Mouse (Mus musculus) MEL-GATA-1-ER (cell line): ENCODE data around the gene Naip1.
"Not testable (repeated sequence)": the region's sequence is repeated elsewhere in the genome, so short reads cannot be mapped to it uniquely, and the experiment has no call there.

Source experiments
- DNase-seq: peaks from one replicate; pipeline ENCODE4 v3.0.0-alpha.2; 2012; ENCODE audit warnings: low read depth; ENCODE audit errors: extremely low read depth

The Naip1 gene

DNA sequence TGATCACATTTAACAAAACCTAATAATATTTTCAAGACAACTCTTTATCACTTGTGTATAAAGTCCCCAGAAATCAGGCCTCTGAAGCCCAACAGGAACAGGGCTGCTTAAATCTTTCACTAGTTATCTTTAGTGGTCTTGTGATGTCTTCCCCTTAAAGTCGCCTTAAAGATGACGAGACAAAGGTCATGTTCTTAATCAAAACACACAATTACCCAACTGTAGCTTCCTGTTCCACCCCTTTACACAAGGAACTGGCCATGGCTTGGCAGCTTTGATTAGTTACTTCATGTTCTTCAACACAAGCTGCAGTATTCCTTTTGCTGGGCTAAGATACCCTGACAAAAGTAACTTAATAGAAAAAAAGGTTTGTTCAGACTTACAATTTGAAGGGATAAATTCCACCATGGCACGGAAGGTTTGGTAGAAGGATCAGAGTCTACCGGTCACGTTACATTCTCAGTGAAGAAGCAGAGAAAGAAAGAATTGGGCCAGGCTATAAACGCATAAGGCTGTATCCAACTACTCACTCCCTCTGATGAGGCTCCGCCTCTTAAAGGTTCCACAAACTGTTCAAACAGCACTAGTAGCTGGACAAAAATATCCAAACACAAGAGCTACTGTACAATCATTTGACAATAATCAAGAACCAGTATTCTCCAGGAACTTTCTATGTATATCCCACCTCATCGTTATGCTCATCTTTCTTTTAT, at the start of gene Naip1:
TSS of gene Naip1 (minus strand) at position 455 of the 713 bp plus-strand sequence.
- DNase-seq, result not testable (repeated sequence)

DNA sequence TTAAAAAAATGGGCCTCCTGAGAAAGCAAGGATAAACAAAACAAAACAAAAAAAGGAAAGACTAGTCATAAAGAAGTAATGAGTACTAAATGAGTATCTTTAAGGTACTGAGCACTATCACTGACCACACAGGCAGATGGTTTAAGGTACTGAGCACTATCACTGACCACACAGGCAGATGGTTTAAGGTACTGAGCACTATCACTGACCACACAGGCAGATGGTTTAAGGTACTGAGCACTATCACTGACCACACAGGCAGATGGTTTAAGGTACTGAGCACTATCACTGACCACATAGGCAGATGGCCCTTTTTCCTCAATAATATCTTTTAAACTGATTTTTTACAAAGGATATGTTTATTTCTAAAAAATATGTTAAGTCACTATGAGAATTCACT, 47.0 kb upstream of the Naip1 start:
- DNase-seq, result not testable (repeated sequence)

DNA sequence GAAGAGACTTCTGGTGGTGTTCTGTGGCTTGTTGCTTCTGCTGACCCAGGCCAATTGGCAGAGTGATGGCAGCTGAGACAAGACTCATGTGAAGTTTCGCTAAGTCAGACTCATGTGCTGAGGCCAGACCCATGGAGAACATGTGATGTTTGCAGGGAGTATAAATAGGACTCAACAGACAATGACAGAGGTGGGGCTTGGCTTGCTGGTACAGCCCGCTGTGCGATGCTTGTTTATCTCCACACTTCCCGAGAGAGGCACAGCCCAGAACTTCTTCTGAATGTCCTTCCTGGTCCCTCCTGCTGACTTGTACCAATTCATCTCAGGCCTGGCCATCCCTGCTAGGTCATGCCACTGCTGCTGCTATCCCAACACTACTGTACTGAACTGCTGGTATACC, 42.7 kb upstream of the Naip1 start:
- no peak for DNase-seq

DNA sequence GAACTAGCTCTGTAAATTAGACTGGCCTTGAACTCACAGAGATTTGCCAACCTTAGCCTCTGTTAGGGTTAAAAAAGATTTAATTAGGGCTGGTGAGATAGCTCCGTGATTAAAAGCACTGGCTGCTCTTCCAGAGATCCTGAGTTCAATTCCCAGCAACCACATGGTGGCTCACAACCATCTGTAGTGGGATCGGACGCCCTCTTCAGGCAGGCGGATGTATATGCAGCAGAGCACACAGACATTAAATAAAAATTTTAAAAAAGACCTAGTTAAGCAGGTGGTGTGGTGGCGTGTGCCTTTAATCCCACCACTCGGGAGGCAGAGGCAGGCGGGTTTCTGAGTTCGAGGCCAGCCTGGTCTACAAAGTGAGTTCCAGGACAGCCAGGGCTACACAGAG, 41.7 kb upstream of the Naip1 start:
- DNase-seq, result not testable (repeated sequence)

DNA sequence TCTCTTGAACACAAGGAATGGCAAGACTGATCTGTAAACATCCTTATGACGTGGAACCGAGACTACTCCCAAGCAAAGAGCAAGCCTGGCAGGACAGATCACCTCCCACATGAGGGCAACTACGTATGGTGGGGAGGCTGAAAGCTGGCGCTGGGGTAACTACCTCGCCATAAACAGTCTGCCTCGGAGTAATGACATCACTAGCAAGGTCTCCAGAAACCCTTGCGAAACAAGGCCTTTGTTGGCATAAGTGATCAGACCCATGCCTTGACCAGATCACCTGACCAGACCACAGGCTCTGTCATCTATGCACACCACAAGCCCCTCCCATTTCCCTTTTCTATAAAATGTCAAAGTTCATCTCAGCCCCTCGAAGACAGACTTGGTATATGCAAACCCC, 40.6 kb upstream of the Naip1 start:
- no peak for DNase-seq

DNA sequence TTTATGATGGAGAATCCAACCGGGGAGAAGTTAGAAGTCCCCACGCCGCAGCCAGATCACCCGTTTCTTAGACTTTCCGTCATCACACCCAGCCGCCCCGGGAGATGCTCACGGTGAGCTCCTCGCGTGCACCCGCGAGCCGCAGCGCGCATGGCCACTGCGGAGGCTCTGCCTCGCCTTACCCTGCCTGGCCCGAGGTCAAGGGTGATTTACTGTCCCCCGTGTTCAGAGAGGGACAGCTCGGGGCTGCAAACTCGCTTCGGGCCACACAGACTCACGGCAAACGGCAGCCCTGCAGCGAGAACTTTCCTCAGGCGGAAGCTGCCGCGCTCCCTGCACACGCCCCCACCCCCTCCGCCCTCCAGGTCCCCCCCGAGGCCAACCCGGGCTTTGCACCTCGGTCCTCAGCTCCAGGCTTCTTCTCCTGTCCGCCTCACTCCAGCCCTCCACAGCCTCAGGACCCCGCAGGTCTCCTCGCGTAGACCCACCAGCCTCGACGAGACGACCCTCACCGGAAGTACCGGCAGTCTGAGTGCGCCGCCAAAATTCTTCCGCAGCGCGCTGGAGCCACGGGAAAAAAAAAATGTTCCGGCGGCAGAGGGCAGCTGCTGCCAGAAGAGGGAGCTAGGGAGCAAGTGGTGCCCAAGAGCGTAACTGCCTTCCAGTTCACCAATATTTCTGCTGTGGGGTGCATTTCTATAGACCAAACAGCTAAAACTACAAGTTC, 39.6 kb upstream of the Naip1 start, which contains the start of gene Gtf2h2:
TSS of gene Gtf2h2 (minus strand) at position 519 of the 727 bp plus-strand sequence.
- peak; percentile 63 for DNase-seq

DNA sequence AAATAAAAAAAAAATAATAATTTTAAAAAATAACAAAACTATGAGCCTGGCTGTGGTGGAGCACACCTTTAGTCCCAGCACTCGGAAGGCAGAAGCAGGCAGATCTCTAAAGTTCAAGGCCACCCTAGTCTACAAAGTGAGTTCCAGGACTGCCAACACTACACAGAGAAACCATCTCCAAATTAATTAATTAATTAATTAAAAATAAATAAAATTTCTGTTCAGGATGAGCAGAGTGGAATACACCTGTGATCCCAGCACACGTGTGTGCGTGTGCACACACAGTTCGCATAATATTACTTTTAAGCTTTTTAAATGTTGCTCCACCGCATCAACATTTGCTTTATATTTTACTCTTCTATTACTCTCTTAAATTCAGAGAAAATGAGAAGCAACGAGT, 39.0 kb upstream of the Naip1 start:
- DNase-seq, result no peak

DNA sequence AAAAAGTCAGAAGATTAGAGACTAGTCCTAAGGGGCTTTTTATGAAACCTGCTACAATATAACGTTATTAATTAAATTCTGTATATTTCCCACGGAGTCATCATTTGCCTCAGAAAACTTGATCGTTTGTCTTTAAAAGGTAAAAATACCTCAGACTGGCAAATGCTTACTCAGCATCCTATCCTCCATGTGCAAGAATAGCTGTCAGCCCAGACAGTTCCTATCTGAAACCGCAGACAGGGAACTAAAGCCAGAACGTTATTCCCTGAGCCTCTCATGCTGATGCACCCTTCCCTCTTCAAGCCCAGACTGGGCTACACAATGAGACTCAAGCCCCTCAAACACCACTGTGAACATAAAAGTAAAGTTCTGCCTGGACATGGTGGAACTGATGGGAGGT, 37.8 kb upstream of the Naip1 start:
- peak; percentile 65 for DNase-seq

DNA sequence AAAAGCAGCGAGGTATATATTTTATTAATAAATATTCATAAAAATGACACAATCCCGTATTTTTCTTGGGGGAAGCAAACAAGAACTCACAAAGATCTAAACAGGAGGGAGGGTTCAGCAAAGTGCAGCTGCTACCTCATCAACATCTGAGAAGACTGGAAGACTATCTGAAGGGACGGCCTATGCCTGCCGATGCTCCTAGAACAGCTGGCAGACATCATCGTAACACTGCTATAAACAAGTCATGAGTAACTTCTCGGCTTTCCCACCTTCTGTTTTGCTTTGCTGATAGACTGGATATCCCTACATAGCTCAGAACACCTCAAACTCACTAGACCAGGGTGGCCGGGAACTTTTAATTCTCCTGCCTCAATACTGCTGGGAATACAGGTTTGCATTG, 30.9 kb upstream of the Naip1 start:
- DNase-seq, result no peak

DNA sequence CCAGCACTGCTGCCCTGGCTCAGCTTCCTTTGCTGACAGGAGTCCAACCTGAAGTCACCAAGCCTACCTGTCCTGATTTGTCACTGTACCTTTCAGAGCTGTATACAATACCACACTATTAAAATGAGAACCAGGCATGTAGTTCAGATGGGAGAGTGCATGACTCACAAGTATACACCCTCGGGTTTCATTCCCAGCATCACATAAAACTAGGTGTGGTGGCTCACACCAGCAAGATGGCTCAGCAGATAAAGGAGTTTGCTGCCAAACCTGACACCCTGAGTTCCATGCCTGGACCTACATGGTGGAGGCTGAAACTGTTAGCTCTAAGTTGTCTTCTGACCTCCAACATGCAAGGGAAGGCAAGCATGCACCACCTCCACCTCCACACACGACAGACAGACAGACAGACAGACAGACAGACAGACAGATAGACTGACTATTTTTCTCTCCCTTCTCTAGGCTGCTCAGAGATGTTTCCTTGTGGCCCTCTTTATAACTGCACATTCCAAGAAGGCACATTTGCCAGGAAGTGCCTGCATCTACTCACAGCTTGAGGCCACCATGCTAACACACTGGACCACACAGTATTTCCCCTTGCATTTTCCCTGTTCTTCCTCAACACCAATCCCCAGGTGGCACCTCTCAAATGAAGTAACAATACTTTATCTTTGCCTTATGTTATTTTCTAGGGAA, 11.0 kb upstream of the Naip1 start:
- DNase-seq, result no peak

DNA sequence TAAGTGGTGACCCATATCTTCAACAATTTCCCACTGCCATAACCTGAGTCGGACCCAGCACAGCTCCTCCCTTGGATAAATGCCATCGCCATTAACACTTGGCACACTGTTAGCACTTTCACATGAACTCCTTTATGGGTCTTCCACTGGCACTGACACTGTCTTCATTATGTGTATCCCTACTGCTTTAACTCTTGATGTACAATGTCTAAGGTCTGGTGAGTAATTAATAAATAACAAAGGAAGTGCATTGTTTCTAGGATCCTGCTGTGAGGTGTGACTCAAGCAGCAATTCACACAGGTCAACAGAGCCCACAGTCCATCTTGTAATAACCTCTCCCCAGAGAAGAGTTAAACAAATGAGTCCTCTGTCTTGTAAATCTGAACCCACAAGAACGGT, 8.7 kb upstream of the Naip1 start:
- DNase-seq, result no peak

DNA sequence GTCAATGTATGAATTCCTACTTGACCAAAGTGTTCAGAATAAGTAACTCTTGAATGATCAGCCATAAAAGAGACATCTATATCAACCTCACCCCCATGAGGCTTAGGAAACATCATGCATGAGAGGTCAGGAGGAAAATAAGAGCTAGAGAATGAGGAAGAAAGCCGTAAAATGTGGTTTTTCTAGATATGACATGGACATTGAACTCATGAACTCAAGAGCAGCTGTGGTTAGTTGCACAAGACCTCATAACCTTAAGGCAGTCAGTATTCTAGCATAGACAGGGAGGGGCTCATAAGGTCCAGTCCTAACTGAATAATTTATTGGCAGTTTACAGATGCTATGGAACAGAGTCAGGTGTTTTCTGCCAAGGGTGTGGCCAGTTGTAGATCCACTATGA, 3.2 kb downstream of the Naip1 start:
- no peak for DNase-seq

DNA sequence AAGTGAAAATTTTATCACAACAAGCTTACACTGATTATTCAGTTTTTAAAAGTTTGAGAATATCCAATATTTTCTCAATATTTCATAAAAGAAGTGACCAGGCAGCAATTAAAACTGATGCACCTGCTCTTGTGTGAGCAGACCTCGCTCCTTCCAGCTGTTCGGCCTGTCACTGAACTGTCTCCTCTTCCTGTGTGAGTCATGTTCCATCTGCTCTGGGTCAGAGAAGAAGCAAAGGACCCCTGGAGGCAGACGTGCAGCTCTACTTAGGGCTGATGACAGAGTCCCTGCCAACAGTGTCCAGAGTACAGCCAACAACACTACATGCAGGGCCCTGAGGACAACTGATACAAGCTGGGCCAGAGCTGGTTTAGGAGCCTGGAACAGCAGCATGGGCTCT, 12.6 kb downstream of the Naip1 start:
- no peak for DNase-seq

DNA sequence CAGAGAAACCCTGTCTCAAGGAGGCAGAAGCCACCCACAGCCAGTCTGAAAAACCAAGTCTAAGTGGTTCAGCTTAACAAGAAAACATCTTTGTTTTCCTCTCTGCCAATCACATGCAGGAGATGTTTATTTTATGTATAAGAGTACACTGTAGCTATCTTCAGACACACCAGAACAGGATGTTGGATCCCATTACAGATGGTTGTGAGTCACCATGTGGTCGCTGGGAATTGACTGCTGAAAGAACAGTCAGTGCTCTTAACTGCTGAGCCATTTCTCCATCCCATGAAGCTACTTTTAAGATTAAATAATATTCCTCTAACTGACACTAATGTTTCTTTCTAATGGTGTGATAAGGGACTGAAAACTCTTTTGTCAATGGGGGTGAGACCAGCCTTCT, 14.0 kb downstream of the Naip1 start:
- DNase-seq, result no peak

DNA sequence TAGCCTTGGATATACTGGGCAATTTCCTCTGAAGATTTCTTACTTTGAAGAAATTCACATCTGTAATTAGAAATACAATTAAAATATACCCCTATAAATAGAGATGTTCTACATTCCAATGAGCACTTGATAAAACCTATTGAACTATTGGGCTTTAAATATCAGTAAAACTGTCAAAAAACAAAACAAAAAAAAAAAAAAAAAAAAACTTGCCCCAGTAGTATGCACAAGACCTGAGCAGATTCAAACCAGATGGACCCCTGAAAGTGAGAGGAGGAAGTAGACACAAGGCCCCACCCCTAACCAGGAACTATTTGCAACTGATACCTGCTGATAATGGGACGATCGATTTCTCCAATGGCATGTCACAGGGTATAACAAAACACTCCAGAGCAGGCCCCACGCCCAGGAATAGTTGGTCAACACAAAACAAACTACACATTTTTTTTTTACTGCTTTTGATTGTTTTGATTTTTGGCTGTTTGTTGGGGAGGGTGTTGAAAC, 15.3 kb downstream of the Naip1 start:
- DNase-seq, result no peak

DNA sequence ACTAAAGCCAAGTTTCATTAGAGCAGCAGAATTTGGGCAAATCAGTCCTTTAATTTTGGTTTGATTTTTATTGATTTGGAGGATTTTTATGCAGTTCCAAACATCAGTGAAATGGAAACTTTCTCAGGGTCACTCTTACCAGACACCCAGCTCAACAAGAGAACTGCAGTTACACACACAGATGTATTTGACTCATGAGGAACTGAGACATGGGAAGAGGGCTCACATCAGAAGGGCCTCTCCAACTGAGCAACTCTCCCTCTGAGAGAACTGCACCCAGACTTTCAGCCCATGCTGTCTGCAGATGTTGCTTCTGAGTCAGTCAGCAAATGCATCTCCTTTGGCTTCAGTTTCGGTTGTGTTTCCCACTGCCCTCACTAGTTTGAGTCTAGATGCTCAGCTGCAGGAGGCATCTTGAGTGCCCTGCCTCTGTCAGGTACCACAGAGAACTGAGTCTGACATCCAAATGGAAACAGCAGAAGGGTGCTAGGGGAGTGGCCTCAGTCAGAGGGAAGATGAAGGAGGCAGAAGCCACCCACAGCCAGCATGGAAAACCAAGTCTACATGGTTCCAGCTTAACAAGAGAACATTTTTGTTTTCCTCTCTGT, 16.0 kb downstream of the Naip1 start:
- DNase-seq, result not testable (repeated sequence)

DNA sequence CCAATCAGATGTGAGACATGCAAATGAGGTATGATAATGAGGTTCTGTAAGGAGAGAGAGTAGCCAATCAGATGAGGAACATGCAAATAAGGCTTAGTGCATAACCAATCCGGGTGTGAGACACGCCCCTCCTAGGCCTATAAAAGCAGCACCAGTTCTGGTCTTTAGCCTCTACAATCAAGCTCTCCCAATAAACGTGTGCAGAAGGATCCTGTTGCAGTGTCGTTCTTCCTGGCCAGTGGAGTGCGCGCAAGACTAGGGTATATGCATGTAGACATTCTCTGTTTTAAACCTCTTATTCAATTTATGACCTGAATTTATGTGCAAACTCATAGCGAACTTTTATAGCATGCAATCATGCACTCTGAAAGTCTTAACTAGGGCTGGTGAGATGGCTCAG, 32.7 kb downstream of the Naip1 start:
- peak; percentile 7 for DNase-seq

DNA sequence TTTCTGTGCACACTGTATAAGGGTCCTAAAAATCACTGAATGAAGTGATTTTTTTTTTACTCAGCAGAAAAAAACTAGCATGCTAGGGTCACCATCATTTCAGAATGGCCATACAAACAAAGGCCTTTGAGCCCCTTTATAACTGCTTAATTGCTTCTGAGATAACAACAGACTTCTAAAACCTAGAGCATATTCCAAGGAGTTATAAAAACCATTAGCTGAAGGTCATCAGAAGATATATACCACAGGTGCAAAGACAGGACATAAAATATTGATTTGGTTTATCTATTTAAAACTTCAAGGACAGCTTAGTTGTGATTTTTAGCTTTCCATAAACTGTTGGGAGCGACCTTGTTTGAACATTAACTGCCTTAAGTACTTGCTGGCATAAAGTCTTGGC, 38.2 kb downstream of the Naip1 start:
- no peak for DNase-seq

DNA sequence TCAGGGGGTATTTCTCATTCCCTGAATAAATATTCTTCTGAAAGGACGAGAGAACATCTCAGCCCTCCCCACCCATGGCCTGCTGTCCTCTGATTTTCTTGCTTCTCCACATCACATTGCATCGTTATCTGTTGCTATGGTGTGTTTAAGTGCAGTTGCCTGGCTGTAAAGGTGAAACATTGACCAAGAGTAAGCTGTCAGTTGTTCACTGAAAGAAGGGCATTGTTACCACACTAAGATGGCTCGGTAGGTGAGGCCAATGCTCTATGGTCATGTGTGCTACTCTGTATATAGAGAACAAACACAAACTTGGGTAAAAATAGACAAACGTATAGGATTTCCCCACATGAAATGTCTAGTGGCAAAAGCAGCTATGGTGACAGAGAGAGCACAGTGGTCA, 42.8 kb downstream of the Naip1 start:
- DNase-seq, result no peak

DNA sequence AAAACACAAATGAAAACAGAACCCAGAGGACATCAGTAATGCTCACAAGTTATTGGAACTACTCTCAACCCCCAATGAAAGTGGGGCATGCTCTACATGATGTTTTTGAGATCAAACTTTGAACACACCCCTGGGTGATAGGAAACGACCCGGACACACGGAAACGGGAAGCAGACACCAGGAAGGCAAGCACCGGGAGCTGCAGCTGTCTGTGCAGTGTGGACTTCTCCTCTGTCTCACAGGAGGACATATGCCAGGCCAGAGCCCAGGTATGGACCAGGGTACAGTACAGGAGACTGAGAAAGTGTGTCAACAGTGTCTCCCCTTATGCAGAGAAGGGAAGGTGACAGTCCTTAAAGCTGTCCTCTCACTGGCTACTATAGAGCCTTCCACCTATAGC, 43.5 kb downstream of the Naip1 start:
- peak; percentile 6 for DNase-seq

DNA sequence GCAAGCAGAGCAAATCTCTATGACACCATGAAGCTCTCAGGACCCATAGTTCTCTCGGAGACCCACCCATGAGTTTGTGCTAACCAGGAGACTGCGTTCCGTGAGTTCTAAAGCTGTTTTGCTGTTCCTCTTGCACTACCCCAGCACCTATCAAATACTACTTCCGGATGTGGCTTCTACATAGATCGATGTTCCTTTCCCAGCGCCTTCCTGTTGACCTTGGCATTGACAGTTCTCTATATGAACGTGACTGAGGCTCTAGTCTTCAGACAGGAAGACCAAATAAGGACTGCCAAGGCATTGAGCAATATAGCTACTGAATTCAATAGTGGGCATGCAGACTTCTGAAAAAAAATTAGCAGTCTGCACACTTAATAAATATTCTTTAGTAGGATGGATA, 44.4 kb downstream of the Naip1 start:
- DNase-seq, result no peak
